Mouse (Mus musculus) lung, postnatal 0 days (tissue): Measurements from ENCODE around the gene Neurl1b.

Experiments used
- CTCF ChIP-seq: IDR thresholded peaks from 2 replicates; pipeline ENCODE4 v1.5.1; 2016; ENCODE audit warnings: antibody characterized with exemption, mild to moderate bottlenecking
- EP300 ChIP-seq: IDR thresholded peaks from 2 replicates; pipeline ENCODE4 v1.6.1; 2016; ENCODE audit warnings: antibody characterized with exemption, mild to moderate bottlenecking, control low read depth

DNA sequence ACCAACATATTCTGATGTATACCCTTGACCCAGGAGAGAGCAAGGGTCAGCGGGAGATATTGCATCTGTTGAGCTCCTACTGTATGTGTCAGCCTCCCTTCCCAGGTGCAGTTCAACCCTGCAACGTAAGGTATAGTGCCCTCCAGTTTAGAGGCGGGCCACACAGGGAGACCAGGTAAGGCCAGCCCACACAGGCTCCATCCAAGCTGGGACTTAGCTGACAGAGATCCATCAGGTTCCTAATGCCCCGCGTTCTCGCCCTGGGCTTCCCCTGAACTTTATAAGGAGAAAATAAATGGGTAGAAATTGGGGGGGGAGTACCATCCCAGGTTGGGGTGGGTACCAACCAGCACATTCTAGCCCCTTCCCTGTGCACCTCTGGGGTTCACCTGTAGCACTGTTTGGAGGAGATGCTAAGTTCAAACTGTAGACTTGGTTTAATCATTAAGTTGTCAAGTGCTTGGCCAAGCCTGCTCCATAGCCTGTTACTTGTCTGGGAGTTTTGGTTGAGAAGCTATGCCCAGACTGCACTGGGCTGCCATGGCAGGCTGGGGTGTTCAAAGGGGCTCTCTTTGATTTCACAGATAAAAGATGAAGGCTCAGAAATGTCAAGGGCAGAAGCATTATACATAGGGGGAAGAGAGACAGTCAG lies 3.3 kb downstream of the Neurl1b start:
- TF ChIP-seq CTCF (no peak), EP300 (no peak)
